Mouse (Mus musculus): ENCODE data around the gene Igf2r. TPM values are rescaled to one million over a fixed set of nuclear protein-coding genes. Genes with fewer than 3 reads are reported as not detected.

Igf2r gene
- polyA plus RNA-seq (2012; rRNA removed) = 10.3 and 17.9 TPM in 2 replicates

DNA sequence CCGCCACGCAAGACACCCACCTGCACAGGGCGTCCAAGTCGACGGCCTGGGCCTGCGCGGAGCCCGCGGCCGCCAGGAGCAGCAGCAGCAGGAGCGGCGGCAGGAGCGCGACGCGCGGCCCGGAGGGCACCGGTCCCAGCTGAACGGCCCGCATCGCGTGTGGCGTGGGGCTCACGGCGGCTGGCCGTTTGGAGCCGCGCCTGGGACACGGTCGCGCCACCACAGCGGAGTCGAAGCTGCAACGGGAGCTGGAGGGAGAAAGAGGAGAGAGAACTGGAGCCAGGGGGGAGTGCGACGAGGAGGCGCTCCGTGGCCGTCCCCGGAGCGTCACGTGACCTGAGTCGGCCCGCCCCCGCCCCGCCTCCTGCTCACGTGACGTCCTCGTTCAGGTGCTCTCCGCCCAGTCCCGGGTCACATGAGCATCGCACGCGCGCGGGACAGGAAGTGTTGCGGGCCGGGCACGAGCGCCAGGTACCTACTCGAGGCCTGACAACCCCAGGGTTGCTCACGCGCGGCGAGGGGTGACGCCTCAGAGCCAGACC lies at the start of gene Igf2r:
Gene Igf2r, minus strand, starts transcription at position 285 of the 542 bp plus-strand sequence.
- WGBS = 60% methylated on average over 64 of the region's 67 CpGs
- DNase-seq (ENCODE audit: low read depth, low spot score) = no peak

DNA sequence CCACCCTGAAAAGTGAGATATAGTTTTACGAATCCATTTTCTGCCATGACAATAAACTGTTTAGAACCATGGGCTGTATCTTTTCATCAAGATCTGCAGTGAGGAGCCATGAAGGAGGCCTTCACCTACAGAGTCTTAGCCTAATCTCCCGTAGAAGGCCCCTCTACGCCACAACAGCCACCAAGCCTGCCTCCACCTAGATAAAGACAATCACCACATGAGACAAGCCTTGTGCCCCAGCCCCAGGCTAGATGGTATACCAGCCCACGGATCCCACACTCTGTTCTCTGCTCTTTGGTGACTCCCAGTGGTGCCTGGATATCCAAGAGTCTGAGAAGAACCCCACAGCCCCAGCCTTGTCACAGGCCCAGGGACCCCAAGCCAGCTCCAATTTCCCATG lies 46.4 kb upstream of the Igf2r start:
- no peak for DNase-seq (ENCODE audit: low read depth, low spot score)

DNA sequence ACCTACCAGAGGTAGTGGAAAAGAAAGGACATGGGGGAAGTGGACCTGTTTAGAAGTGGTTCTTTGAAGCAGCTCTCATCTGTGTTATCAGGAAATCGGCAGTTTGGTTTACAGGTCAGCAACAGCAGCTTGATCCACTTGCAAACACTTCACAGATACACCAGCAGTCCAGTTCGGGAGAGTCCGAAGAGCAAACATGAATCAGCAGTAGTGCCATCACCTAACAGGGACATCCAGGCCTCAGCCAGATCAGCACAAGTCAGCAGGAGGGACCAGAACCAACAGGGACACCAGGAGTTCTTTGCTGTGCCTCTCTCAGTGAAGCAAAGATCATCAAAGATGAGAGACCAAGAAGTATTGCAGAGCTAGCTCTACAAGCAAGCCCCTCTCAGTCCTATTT lies 45.0 kb upstream of the Igf2r start:
- DNase-seq (ENCODE audit: low read depth, low spot score) = no peak

More for the DNA sequence above, 46.4 kb upstream of the Igf2r start:
- 93% methylated on average over 4 of the region's 4 CpGs for WGBS

DNA sequence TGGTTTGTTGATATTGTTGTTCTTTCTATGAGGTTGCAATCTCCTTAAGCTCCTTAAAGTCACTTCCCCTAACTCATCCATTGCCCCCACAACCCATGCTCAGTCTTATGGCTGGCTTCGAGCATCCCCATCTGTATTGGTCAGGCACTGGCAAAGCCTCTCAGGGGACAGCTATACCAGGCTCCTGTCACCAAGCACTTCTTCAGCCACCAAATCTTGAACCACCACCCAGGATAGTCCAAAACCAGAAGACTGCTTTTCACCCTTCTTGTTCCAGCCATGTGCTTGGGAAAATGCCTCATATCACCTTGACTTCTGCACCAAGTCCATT lies 41.5 kb upstream of the Igf2r start:
- WGBS = 94% methylated on average over 1 of the region's 1 CpGs
- DNase-seq (ENCODE audit: low read depth, low spot score) = no peak

More for the DNA sequence above, 45.0 kb upstream of the Igf2r start:
- WGBS = 67% methylated on average over 3 of the region's 3 CpGs

DNA sequence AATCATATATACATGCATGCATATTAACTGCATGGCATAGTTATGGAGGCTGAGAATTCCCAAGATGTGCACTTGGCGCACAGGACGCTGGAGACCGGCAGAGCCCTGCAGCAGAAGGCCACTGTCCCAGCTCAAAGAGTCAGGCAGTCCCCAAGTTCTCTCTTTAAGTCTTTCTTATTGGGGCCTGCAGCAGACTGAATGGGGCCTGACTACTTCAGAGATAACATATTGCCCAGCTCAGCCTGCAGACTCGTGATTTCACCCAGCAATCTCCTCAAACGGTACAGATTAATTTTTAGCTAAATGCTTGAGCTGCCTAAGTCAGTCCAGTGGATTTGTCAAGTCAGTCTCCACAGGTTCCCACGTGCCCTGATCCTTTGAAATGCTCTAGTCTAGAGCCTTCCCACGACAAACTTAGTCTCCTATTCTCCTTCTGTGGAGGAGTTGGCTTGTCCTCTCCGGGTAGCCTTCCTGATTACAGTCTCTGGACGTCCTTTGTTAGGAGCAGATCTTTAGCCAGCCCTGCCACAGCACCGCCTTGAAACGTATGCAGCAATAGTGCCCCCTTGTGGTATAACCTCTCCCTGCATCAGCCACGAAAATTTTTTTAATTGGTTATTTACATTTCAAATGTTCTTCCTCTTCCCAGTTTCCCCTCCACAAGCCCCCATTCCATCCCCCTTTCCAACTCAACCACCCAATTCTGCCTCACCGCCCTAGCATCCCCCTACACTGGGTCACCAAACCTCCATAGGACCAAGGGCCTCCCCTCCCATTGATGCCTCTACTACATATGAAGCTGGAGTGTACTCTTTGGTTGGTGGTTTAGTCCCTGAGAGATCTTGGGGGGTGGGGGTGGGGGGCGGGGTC lies 40.9 kb upstream of the Igf2r start:
- 18% methylated on average over 14 of the region's 14 CpGs for WGBS
- peak; percentile 61 for DNase-seq (ENCODE audit: low read depth, low spot score)

DNA sequence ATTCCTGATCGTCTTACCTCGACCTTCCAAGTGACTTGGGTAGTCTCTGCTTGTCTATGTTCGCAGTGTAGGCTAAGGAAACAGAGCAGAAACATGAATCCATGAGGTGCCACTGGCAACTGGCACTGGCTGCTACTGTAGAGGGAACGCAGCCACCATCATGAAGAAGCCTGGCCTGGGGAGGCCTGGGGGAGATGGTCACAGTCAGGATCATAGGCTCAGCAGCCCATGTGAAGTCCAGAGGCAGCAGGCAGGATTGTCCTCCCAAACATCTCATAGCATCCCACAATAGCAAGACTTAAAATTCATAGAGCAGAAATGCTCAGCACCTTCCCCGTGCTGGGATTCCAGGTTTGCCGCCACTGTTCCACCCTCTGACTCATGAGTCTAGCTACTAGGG lies 39.4 kb upstream of the Igf2r start:
- no peak for DNase-seq (ENCODE audit: low read depth, low spot score)
- 93% methylated on average over 6 of the region's 6 CpGs for WGBS

DNA sequence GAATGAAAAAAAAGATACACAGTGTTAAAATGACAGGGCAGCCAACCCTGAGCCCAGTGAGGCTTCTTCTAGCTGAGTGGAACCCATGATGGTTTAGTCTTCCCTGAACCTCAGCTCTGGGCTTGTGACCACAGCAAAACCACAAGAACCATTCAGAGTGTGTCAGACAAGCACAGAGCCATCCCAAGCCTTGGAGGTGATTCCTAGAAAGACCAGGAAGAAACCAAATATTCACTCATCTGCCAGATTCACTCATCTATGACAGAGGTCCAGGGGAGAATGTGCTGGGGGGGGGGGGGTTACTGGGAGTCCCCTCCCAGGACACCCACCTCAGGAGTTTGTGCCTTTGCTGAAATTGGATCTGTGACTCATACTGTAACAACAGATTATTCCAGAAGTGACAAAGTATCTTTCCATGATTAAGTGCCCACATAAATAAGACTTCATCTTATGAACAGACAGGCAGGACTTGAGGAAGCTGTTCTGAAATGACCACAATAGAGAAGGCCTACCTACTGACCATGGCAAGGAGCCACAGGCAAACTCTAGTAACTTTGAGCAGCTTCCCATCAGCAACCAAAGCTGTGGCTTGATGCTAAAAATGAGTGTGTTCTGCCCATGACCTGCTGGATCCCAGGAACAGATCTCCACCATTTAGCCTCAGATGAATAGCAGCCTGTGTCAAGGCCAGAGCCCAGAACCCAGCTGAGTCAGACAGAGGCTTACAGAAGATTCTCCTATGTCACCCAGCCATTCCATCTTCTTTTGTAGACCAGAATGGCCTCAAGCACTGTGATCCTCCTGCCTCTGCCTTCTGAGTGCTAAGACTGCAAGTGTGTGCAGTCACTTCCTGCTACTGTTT lies 35.4 kb upstream of the Igf2r start:
- no peak for DNase-seq (ENCODE audit: low read depth, low spot score)

DNA sequence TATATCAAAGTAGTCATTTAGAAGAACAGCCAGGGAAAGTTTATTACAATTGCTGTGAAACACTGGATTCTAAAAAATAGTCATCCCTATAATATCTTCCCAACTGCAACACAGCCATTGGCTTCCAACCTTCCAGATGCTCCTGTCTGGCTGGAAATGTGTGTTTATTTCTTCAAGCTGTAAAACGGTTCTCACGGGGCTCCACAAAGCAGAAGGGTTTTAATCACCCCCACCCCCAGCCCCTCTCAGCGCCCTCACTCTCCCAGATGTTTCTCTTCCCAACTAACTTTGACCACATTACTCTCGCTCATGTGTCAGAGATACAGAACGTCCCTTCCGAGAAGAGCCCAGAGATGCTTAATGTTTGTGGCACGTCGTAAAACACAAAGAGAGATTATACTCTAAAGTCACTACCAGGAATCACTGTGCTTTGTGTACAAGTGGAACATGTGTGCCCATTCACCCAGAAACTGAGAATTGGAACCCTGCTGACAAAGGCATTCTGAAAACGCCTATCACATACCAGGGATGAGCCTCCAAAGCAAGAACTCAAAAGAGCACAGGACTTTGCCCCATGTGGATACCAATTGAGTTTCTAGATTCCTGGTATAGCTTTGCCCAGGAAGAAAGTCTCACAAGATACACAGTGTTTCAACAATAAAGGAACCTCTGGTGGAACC lies 32.5 kb upstream of the Igf2r start:
- WGBS = 63% methylated on average over 9 of the region's 9 CpGs
- no peak for DNase-seq (ENCODE audit: low read depth, low spot score)

DNA sequence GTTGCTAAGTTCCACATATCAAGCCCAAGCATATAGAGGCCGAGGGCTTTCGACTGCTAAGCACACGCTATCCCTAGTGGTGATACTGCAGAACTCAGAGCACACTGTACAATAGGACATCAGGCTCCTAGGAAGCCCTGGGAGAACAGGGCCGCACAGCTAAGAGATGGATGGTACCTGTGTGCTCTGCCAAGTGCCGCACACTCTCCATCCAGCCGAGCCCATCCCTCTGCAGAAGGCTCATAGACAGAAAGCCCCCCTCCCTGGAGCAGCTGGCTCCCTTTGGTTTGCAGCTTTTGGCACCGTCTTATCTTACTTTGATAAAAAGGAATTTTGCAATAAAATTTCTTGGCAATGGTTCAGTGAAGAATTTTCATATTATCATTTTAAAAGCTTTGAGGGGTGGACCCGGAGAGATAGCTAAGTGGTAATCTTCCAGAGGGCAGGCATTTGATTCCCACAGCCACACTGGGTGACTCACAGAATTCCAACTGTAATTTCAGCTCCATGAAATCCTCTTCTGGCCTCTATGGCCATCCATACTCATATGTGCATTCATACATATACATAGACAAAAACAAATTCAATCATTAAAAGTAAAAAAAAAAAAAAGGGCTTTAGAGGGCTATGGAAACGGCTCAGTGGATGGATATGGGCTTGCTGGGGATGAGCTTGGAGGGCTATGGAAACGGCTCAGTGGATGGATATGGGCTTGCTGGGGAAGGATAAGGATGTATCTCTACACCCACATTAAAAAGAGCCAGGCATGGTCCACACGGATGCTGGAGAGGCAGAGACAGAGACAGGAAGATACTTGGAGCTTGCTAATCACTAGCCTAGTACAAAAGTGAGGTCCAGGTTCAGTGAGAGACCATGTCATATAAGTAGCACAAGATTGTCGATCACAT lies 30.2 kb upstream of the Igf2r start:
- WGBS = 50% methylated on average over 12 of the region's 12 CpGs

DNA sequence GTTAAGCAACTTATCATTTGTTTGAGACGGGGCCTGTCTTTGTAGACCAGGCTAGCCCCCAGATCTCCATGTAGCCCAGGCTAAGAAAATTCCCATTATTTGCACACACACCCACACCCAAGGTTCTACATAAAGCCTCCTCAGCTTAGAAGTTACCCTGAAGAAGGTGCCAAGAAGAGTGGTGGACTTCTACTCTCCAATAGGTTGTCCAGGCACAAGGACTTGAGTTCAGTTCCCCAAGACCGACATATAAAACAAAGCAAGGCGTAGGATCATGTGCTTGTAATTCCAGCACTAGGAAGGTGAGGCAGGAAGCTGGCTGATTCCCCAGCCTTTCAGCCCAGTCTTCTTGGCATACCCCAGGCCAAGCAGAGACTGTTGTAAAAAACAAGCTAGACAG lies 29.1 kb upstream of the Igf2r start:
- WGBS = 62% methylated on average over 3 of the region's 3 CpGs
- no peak for DNase-seq (ENCODE audit: low read depth, low spot score)

More for the DNA sequence above, 30.2 kb upstream of the Igf2r start:
- DNase-seq (ENCODE audit: low read depth, low spot score) = no peak

DNA sequence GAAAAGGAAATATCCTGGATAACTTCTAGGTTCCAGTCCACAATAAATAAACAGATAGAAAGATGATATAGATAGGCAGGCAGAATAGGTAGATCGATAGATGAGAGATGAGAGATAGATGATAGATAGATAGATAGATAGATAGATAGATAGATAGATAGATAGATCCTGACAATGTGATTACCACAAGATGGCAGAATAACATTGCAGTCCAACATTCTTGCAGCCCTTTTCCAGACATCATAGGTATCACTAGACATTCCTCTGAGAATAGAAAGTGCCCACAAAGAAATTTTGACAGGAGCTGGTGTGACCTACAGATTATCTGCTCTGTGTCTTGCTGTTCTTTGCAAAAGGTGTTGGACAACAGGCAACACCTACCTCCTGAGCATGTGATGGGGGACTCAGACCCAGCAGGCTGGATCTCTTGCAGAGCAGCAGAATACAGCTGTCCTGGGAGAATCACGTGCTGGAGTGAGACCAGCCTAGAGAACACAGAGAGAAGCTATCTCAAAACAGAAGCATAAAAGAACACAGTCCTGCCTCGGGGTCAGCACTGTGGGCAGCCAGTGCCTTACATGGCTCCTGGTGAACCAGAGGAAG lies 28.1 kb upstream of the Igf2r start:
- 78% methylated on average over 3 of the region's 3 CpGs for WGBS
- DNase-seq (ENCODE audit: low read depth, low spot score) = no peak

DNA sequence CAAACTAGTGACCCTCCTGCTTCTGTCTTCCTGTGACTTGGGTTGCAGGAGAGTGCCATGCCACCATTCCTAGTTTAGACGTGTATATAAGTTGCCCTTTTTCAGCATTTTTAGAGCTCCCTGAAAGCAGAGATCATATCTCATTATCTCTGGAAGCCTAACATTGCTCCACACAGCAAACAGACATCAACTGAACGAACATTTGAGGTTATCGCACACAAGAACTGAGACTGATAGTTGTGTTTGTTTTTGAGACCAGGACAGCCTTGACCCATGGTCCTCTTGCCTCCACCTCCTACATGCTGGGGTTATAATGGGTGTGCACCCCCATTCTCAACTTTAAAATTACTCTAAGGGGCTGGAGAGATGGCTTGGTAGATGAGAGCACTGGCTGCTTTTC lies 27.2 kb upstream of the Igf2r start:
- 70% methylated on average over 3 of the region's 3 CpGs for WGBS

DNA sequence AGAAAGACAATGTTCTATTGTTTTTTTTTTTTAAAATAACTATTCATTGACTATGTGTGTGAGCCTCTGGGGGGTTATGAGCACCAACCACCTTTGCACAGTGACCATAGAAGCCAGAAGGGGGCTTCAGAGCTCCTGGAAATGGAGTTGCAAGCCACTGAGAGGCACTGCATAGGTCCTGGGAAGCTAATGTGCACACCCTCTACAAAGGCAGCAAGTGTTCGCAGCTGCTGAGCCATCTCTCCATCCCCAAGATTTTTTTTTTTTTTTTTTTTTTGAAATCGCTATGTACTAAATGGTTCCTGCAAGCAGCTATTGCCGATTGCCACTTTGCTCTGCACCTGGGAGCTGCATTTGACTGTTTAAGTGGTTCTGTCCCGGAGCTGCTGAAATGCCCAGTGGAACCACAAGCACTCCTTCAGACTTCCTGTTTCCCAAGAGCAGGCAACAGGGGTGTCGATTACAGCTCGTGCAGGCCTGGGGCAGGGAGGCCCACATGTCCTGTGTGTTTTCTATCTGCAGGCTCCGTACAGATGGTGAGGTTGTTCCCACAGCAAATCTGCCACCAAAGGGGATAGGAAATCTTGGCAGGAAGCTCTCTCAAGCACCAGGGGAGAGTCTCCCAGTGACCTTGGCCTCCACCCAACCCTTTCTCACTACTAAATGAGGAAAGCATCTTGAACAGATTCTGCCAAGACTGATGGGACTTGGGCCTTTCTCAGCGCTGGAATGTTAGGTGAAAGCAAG lies 24.4 kb upstream of the Igf2r start:
- WGBS = 40% methylated on average over 8 of the region's 8 CpGs
- no peak for DNase-seq (ENCODE audit: low read depth, low spot score)

More for the DNA sequence above, 27.2 kb upstream of the Igf2r start:
- DNase-seq (ENCODE audit: low read depth, low spot score) = no peak

DNA sequence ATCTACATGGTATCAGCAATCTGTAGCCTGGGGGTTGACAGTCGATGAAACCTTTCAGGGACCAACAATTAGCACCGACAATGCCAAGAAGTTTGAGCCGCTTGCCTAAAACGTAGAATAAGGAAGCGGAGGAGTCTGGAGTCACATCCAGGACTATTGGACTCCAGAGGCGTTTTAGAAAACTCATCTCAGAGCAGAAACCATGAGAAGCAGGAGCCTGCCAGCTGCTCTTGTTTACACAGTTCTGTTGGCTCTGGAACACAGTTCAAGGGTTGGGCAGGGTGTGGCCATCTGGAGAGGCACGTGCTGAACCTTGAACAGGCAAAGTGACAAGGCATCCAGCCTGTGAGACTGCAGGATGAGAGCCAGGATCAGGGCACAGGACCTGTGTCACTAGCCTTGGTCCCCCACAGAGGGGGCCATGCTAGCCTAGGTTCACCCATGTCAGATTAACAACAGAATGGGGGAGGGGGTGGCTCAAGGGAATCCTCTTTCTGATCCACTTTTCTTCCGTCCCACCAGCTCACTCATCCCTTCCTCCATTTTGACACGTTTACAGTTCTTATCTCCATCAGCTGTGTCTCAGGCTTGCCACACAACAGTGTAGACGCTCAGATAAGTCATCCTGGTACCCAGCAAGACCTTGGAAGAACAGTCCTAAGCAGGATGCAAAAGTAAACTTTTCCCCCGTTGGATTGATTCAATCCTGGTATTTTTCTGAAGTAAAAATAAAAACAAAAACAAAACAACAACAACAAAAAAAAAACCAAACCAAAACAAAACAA lies 23.1 kb upstream of the Igf2r start:
- WGBS = 16% methylated on average over 11 of the region's 11 CpGs
- peak; percentile 97 for DNase-seq (ENCODE audit: low read depth, low spot score)

DNA sequence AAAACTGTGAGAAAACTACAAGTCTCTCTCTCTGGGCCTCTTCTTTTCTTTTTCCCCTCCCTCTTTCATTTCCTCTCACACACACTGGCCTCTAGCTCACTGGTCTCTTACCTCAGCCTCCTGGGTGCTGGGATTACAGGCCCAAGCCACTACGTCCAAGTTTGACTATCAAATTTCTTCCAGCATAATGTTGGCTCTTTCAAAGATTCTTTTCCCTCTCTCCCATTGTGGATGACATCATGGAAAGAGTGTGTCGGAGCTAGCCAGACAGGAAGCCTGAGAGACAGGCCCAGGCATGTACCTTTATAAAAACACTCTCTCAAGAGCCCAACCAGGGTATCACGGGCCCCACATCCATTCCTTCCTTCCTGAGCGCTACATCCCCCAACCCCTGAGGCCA lies 22.0 kb upstream of the Igf2r start:
- DNase-seq (ENCODE audit: low read depth, low spot score) = no peak
- 46% methylated on average over 4 of the region's 4 CpGs for WGBS

DNA sequence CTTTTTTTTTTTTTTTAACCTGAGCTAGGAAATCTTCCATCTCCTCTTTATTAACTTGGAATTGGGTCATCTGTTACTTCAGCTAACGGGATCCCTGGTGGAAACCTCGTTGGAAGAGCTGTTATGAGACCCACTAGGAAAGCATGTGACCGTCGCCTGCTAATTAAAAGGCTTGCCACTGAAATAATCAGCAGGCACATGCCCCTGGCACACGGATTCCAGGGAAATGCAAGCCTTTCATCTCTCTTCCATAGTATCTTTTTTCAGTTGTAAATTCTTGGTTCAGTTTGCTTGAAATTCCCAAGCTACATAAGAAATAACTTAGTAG lies 21.6 kb upstream of the Igf2r start:
- DNase-seq (ENCODE audit: low read depth, low spot score) = no peak
- WGBS = 59% methylated on average over 5 of the region's 5 CpGs

DNA sequence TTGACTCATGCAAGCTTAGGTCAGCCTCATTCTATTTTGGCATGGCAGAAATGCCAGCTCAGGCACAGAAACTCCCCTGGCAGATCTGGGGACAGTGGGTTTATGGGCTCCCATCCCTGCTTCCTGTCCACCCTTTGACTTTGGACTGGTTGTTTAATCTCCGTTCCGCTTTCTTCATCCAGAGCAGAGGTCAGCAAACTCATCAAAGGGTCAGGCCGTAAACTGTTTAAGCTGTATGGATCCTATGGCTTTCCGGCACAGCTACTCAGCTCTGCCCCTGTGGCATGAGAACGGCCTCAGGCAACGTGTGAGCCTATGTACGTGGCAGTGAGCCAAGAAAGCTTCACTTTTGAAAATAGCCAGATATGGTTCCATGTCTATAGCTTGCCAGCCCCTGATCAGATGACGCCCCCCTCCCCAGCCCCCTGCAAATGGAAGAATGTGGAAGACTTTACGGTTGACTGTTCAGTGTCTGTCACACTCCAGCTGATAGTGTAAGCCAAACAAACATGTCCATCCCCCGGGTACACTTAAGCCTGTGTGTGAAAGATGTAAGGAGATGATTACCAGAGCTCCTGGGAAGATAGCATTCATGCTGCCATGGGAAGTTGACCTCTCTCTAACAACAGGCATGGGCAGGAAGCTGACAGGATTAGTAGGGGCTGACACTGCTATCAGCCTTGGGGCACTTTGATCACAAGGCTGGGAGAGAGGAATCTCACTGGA lies 21.1 kb upstream of the Igf2r start:
- no peak for DNase-seq (ENCODE audit: low read depth, low spot score)
- 12% methylated on average over 10 of the region's 10 CpGs for WGBS
